Mouse (Mus musculus) MEL (cell line): Measurements from ENCODE around the gene Slc20a1. TPM values are rescaled to one million over a fixed set of nuclear protein-coding genes. Genes with fewer than 3 reads are reported as not detected.

Source experiments
- DNase-seq: peaks from one replicate; pipeline ENCODE4 v3.0.0; 2011; ENCODE audit warnings: low read depth, low spot score
- H3K27ac ChIP-seq: 2 replicates; pipeline ENCODE4 v1.5.1; 2012; ENCODE audit warnings: low read depth, mild to moderate bottlenecking, control low read depth, low read length, moderate library complexity; ENCODE audit not compliant: control insufficient read depth
- H3K27me3 ChIP-seq, 2 experiments: fragments of 150-350 bp in 1 of 2; sonication (generic) in 1 of 2; 2 replicates each; pipeline ENCODE4 v1.6.1; 2012; ENCODE audit warnings: low read length in 2 of 2, mild to moderate bottlenecking in 2 of 2, improper control_type of control experiment in 1 of 2, moderate library complexity in 1 of 2; ENCODE audit not compliant: insufficient read depth in 2 of 2, control insufficient read depth in 1 of 2
- H3K36me3 ChIP-seq, 2 experiments: 2 replicates each; pipeline ENCODE4 v1.6.1; 2012 to 2014; ENCODE audit warnings: low read length in 2 of 2, improper control_type of control experiment in 1 of 2, inconsistent platforms in 1 of 2, mild to moderate bottlenecking in 1 of 2; ENCODE audit not compliant: insufficient read depth in 2 of 2, control insufficient read depth in 1 of 2
- H3K4me1 ChIP-seq, 2 experiments: fragments of 150-350 bp in 1 of 2; sonication (generic) in 1 of 2; 2 replicates each; pipeline ENCODE4 v1.6.1; 2012; ENCODE audit warnings: low read length in 2 of 2, improper control_type of control experiment in 1 of 2, mild to moderate bottlenecking in 1 of 2; ENCODE audit not compliant: insufficient read depth in 2 of 2, control insufficient read depth in 1 of 2
- H3K4me3 ChIP-seq, 2 experiments: fragments of 150-350 bp in 1 of 2; sonication (generic) in 1 of 2; 2 replicates each; pipeline ENCODE4 v1.5.1; 2012; ENCODE audit warnings: low read depth in 2 of 2, low read length in 2 of 2, mild to moderate bottlenecking in 2 of 2, moderate library complexity in 2 of 2, control low read depth in 1 of 2, improper control_type of control experiment in 1 of 2; ENCODE audit not compliant: control insufficient read depth in 1 of 2, insufficient read depth in 1 of 2
- H3K79me2 ChIP-seq: 2 replicates; pipeline ENCODE4 v1.6.1; 2012; ENCODE audit warnings: mild to moderate bottlenecking, low read length, moderate library complexity; ENCODE audit not compliant: control insufficient read depth, poor library complexity, insufficient read depth
- H3K9ac ChIP-seq: 2 replicates; pipeline ENCODE4 v1.6.1; 2012; ENCODE audit warnings: low read depth, mild to moderate bottlenecking, control low read depth, low read length, moderate library complexity; ENCODE audit not compliant: control insufficient read depth, poor library complexity, severe bottlenecking
- H3K9me3 ChIP-seq: fragments of 150-350 bp; sonication (generic); replicated peaks from 2 replicates; pipeline ENCODE4 v1.6.1; 2012; ENCODE audit warnings: mild to moderate bottlenecking, low read length, improper control_type of control experiment, moderate library complexity; ENCODE audit not compliant: insufficient read depth
- CHD1 ChIP-seq: IDR thresholded peaks from 2 replicates; pipeline ENCODE4 v1.6.1; 2012; ENCODE audit warnings: low read depth, mild to moderate bottlenecking, inconsistent platforms, low read length, improper control_type of control experiment
- CHD2 ChIP-seq: IDR thresholded peaks from 2 replicates; pipeline ENCODE4 v1.6.1; 2011; ENCODE audit warnings: low read length, improper control_type of control experiment
- CTCF ChIP-seq, 3 experiments: IDR thresholded peaks in 2 of 3; conservative IDR thresholded peaks in 1 of 3; 2 replicates each; pipeline ENCODE4 v1.5.1; 2011 to 2012; ENCODE audit warnings: low read length in 3 of 3, low read depth in 2 of 3, mild to moderate bottlenecking in 2 of 3, improper control_type of control experiment in 1 of 3, inconsistent platforms in 1 of 3, mixed read lengths in 1 of 3, moderate library complexity in 1 of 3; ENCODE audit not compliant: control insufficient read depth in 1 of 3, insufficient read depth in 1 of 3, poor library complexity in 1 of 3, severe bottlenecking in 1 of 3
- EP300 ChIP-seq, 2 experiments: IDR thresholded peaks; 2 replicates each; pipeline ENCODE4 v1.6.1; 2011; ENCODE audit warnings: improper control_type of control experiment in 2 of 2, low read length in 2 of 2, low read depth in 1 of 2, mild to moderate bottlenecking in 1 of 2
- ETS1 ChIP-seq: IDR thresholded peaks from 2 replicates; pipeline ENCODE4 v1.6.1; 2012; ENCODE audit warnings: low read depth, mild to moderate bottlenecking, inconsistent platforms, low read length, improper control_type of control experiment, moderate library complexity
- GABPA ChIP-seq: IDR thresholded peaks from 2 replicates; pipeline ENCODE4 v1.6.1; 2012; ENCODE audit warnings: low read depth, mild to moderate bottlenecking, inconsistent platforms, low read length, improper control_type of control experiment, moderate library complexity
- GATA1 ChIP-seq: IDR thresholded peaks from 2 replicates; pipeline ENCODE4 v1.6.1; 2011; ENCODE audit warnings: low read depth, low read length, improper control_type of control experiment
- HCFC1 ChIP-seq: IDR thresholded peaks from 2 replicates; pipeline ENCODE4 v1.6.1; 2012; ENCODE audit warnings: low read depth, mild to moderate bottlenecking, inconsistent platforms, low read length, improper control_type of control experiment, moderate library complexity
- JUND ChIP-seq: IDR thresholded peaks from 2 replicates; pipeline ENCODE4 v1.6.1; 2011; ENCODE audit warnings: low read depth, mild to moderate bottlenecking, improper control_type of control experiment, low read length
- MAZ ChIP-seq: IDR thresholded peaks from 2 replicates; pipeline ENCODE4 v1.6.1; 2012; ENCODE audit warnings: low read depth, mild to moderate bottlenecking, inconsistent platforms, low read length, improper control_type of control experiment
- MEF2A ChIP-seq: IDR thresholded peaks from 2 replicates; pipeline ENCODE4 v1.6.1; 2014; ENCODE audit warnings: low read depth, mild to moderate bottlenecking, inconsistent platforms, low read length, improper control_type of control experiment; ENCODE audit not compliant: poor library complexity, insufficient replicate concordance, severe bottlenecking; ENCODE audit errors: extremely low read depth
- MXI1 ChIP-seq: IDR thresholded peaks from 2 replicates; pipeline ENCODE4 v1.6.1; 2011; ENCODE audit warnings: mild to moderate bottlenecking, low read depth, low read length, improper control_type of control experiment
- NELFE ChIP-seq: IDR thresholded peaks from 2 replicates; pipeline ENCODE4 v1.6.1; 2011; ENCODE audit warnings: low read depth, low read length, improper control_type of control experiment
- NRF1 ChIP-seq: IDR thresholded peaks from 2 replicates; pipeline ENCODE4 v1.6.1; 2014; ENCODE audit warnings: low read depth, mild to moderate bottlenecking, inconsistent platforms, low read length, improper control_type of control experiment, moderate library complexity; ENCODE audit not compliant: poor library complexity, insufficient read depth, severe bottlenecking
- POLR2A ChIP-seq, 2 experiments: IDR thresholded peaks; 2 replicates each; pipeline ENCODE4 v1.6.1; 2011 to 2012; ENCODE audit warnings: low read length in 2 of 2, mild to moderate bottlenecking in 2 of 2, control low read depth in 1 of 2, improper control_type of control experiment in 1 of 2, low read depth in 1 of 2, moderate library complexity in 1 of 2; ENCODE audit not compliant: control insufficient read depth in 1 of 2, insufficient read depth in 1 of 2, poor library complexity in 1 of 2
- POLR2AphosphoS2 ChIP-seq: IDR thresholded peaks from 2 replicates; pipeline ENCODE4 v1.6.1; 2011; ENCODE audit warnings: low read length, improper control_type of control experiment
- RAD21 ChIP-seq: IDR thresholded peaks from 2 replicates; pipeline ENCODE4 v1.6.1; 2011; ENCODE audit warnings: mild to moderate bottlenecking, low read depth, low read length, improper control_type of control experiment
- RCOR1 ChIP-seq: IDR thresholded peaks from 2 replicates; pipeline ENCODE4 v1.6.1; 2012; ENCODE audit warnings: low read depth, mild to moderate bottlenecking, inconsistent platforms, low read length, improper control_type of control experiment
- SIN3A ChIP-seq: IDR thresholded peaks from 2 replicates; pipeline ENCODE4 v1.6.1; 2012; ENCODE audit warnings: low read length, improper control_type of control experiment, inconsistent platforms
- SMC3 ChIP-seq: IDR thresholded peaks from 2 replicates; pipeline ENCODE4 v1.6.1; 2011; ENCODE audit warnings: low read depth, low read length, improper control_type of control experiment
- TAL1 ChIP-seq: IDR thresholded peaks from 2 replicates; pipeline ENCODE4 v1.6.1; 2012; ENCODE audit warnings: mild to moderate bottlenecking, inconsistent platforms, low read length, moderate library complexity, mixed read lengths
- TBP ChIP-seq: IDR thresholded peaks from 2 replicates; pipeline ENCODE4 v1.8.0; 2011; ENCODE audit warnings: low read depth, low read length, improper control_type of control experiment
- TCF12 ChIP-seq: IDR thresholded peaks from 2 replicates; pipeline ENCODE4 v1.6.1; 2014; ENCODE audit warnings: low read depth, mild to moderate bottlenecking, inconsistent platforms, low read length, improper control_type of control experiment, moderate library complexity
- UBTF ChIP-seq: IDR thresholded peaks from 2 replicates; pipeline ENCODE4 v1.6.1; 2012; ENCODE audit warnings: low read depth, mild to moderate bottlenecking, inconsistent platforms, low read length, improper control_type of control experiment, moderate library complexity, borderline replicate concordance; ENCODE audit not compliant: insufficient read depth
- USF1 ChIP-seq: IDR thresholded peaks from 2 replicates; pipeline ENCODE4 v1.6.1; 2014; ENCODE audit warnings: low read depth, mild to moderate bottlenecking, inconsistent platforms, low read length, improper control_type of control experiment, moderate library complexity
- ZMIZ1 ChIP-seq: IDR thresholded peaks from 2 replicates; pipeline ENCODE4 v1.6.1; 2012; ENCODE audit warnings: low read depth, mild to moderate bottlenecking, inconsistent platforms, low read length, improper control_type of control experiment, moderate library complexity
- ZNF384 ChIP-seq: IDR thresholded peaks from 2 replicates; pipeline ENCODE4 v1.6.1; 2012; ENCODE audit warnings: low read depth, mild to moderate bottlenecking, inconsistent platforms, low read length, improper control_type of control experiment
- polyA plus RNA-seq, 2 experiments: library from polyadenylated mRNA; stranded (reverse) in 1 of 2; unstranded in 1 of 2; fragments of >175 nt in 1 of 2; fragments of >200 nt in 1 of 2; gene quantifications; 2 replicates each; pipeline versions ENCODE4 v1.2.1 to v1.2.4; 2012; ENCODE audit warnings: low replicate concordance in 2 of 2, low read depth in 1 of 2; ENCODE audit not compliant: insufficient read length in 2 of 2, insufficient read depth in 1 of 2, missing spikeins in 1 of 2
- total RNA-seq: library from RNA; depleted of rRNA; stranded (reverse); fragments of 300-350 nt; gene quantifications from 2 replicates; pipeline ENCODE4 v1.2.3, GENCODE M21; 2012

Gene Slc20a1
- total and polyA plus RNA-seq, 3 experiments: 69.4 to 80.7 TPM; not detected in 1

- Histone ChIP-seq H3K79me2 (no peaks in the 10 kb centered on the region), H3K9ac (no peak overlapping the region), H3K4me1 (peaks cover 3 to 7% of the 10 kb centered on the region in 2 experiments)
- no peak for DNase-seq
- TF ChIP-seq MAZ: no peak
- TF ChIP-seq GABPA: no peak
- TF ChIP-seq MEF2A: no peak
- TF ChIP-seq TCF12: no peak
- TF ChIP-seq RCOR1: no peak
- no peak for TF ChIP-seq USF1
- no peak for TF ChIP-seq CHD2
- TF ChIP-seq RAD21: no peak
- TF ChIP-seq POLR2AphosphoS2: no peak; the same call in 1 of the 2 replicates
- no peak for TF ChIP-seq SIN3A
- no peak for TF ChIP-seq SMC3
- TF ChIP-seq, all 39 proteins: peak for 0
- H3K4me3 ChIP-seq: no peak overlapping the region
- no peaks in the 10 kb centered on the region for H3K9me3 ChIP-seq
- no peaks in the 10 kb centered on the region for H3K27me3 ChIP-seq
- H3K27ac ChIP-seq: no peak overlapping the region
- peaks cover 3 to 7% of the 10 kb centered on the region in 2 experiments for H3K36me3 ChIP-seq
These were observed 14.0 kb downstream of the Slc20a1 start for GRCm38 (mm10) chr2:129212566-129212965.

- Histone ChIP-seq H3K27ac (peak overlapping the region; percentile 23), H3K4me1 (peaks cover 3 to 7% of the 10 kb centered on the region in 2 experiments), H3K27me3 (no peaks in the 10 kb centered on the region), H3K36me3 (peaks cover 3 to 7% of the 10 kb centered on the region in 2 experiments), H3K9me3 (no peaks in the 10 kb centered on the region), H3K4me3 (no peak overlapping the region)
- peak; percentile 78 for DNase-seq
- TF ChIP-seq CHD2: no peak
- no peak for TF ChIP-seq JUND
- 0 out of 2 replicates have a peak, but pooled peaks have one; percentile 34 for TF ChIP-seq SIN3A
- TF ChIP-seq HCFC1: 0 out of 2 replicates have a peak, but pooled peaks have one; percentile 26
- TF ChIP-seq CHD1: no peak
- no peak for TF ChIP-seq ZMIZ1
- peak; percentile 69 for TF ChIP-seq ZNF384
- TF ChIP-seq POLR2AphosphoS2: no peak
- no peak for TF ChIP-seq CTCF (IDR thresholded peaks at IDR 0.05 in 2 of 3, conservative IDR thresholded peaks at IDR 0.05 in 1 of 3; ENCODE audit: control insufficient read depth in 1 of 3, insufficient read depth in 1 of 3, low read depth in 2 of 3, low read length in 3 of 3, poor library complexity in 1 of 3, severe bottlenecking in 1 of 3)
- peak; percentile 58 for TF ChIP-seq NRF1
- TF ChIP-seq EP300 (IDR thresholded peaks at IDR 0.05; ENCODE audit: low read depth in 1 of 2, low read length in 2 of 2): peak; percentile 38 to 65; a peak in 3 of 4 replicates
- peak; percentile 49 for TF ChIP-seq GATA1
- TF ChIP-seq POLR2A (IDR thresholded peaks at IDR 0.05; ENCODE audit: control insufficient read depth in 1 of 2, insufficient read depth in 1 of 2, low read depth in 1 of 2, low read length in 2 of 2, poor library complexity in 1 of 2): no peak
- TF ChIP-seq USF1: no peak
- TF ChIP-seq TAL1: peak; percentile 67
- TF ChIP-seq ETS1: peak; percentile 47; the same call in 1 of the 2 replicates
- TF ChIP-seq NELFE: no peak
- TF ChIP-seq TBP: no peak
- peak; percentile 70 for TF ChIP-seq TCF12
- no peak for TF ChIP-seq MXI1
- no peak for TF ChIP-seq UBTF
- no peak for TF ChIP-seq GABPA
- TF ChIP-seq, all 39 proteins: peak for 9
- no peak overlapping the region for H3K9ac ChIP-seq
- no peaks in the 10 kb centered on the region for H3K79me2 ChIP-seq
These were observed 16.2 kb downstream of the Slc20a1 start for GRCm38 (mm10) chr2:129214774-129215173.
